Mouse (Mus musculus) c-Kit-positive CD71-negative TER-119-negative erythroid progenitor cells, embryonic 14.5 days (primary cell): ENCODE measurements around the gene Ldb1.
A peak's percentile ranks its signal among the peaks of the same experiment; 100 is the strongest.
"Not testable (repeated sequence)": the region's sequence is repeated elsewhere in the genome, so short reads cannot be mapped to it uniquely, and the experiment has no call there.

Source experiments
- DNase-seq: peaks from one replicate; pipeline ENCODE4 v3.0.0-alpha.2; 2013; ENCODE audit warnings: low read depth

Ldb1 gene

DNA sequence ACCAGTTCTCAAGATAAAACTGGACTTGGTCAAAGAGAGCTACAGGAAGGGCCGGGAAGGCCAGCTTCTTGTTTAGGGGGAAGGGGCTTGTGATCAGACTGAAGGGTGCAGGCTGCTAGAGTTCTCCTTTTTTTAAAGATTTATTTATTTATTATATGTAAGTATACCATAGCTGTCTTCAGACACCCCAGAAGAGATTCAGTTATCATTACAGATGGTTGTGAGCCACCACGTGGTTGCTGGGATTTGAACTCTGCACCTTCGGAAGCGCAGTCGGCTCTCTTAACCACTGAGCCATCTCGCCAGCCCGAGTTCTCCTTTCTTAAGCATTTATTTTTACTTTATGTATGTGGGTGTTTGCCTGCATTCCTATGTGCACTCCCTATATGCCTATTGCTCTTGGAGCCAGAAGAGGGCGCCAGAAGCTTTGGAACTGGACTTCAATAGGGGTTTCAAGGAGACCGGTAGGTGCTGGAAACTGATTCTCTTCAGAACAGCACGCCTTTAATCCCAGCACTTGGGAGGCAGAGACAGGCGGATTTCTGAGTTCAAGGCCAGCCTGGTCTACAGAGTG lies 16.2 kb downstream of the Ldb1 start:
- no peak for DNase-seq

DNA sequence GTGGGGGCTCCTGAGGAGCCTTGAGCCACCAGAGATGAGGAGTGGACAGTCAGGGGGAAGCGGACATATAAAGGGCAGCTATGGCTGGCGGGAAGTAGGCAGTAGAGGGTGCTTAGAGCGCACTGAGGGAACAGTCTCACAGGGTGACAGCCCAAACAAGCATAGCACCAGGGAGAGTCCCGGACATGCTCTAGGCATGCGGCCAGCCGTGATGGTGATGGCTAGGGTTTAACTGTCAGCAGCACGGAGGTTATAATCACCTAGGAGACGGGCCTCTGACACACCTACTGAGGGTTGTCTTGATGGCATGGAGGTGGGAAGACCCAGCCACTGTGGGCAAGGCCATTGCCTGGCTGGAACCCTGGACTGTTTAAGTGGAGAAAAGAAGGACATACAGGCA lies 18.4 kb downstream of the Ldb1 start:
- DNase-seq, result no peak

DNA sequence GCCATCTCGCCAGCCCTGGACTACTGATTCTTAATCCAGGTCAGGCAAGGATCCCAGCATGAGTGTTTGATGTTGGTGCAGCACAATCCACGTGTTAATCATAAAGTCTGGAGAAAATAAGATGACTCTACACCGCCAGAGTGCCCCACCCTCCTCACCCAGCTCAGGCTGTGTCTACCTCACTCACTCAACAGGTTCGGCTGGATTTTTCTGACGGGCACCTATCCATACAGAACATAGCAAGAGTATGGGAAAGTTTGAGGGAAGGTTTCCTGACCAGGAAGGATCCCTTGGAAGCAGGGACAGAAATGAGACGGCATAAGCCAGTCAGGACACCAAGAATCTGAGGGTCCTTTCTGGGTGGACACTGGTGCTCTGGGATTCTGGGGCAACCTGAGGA lies 20.1 kb downstream of the Ldb1 start:
- DNase-seq, result no peak

DNA sequence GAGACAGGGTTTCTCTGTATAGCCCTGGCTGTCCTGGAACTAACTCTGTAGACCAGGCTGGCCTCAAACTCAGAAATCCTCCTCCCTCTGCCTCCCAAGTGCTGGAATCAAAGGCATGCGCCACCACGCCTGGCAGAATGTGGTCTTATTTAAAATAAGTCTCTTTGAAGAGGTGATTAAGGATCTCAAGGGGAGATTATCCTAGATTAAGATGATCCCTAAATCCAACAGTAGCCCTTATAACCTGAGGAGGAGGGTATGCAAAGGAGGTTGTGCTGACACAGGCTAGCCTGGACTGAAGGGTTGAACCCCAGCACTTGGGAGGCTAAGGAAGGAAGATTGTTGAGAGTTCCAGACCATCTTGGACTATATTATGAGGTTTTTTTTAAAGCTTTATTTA lies 29.0 kb downstream of the Ldb1 start:
- DNase-seq, result no peak

DNA sequence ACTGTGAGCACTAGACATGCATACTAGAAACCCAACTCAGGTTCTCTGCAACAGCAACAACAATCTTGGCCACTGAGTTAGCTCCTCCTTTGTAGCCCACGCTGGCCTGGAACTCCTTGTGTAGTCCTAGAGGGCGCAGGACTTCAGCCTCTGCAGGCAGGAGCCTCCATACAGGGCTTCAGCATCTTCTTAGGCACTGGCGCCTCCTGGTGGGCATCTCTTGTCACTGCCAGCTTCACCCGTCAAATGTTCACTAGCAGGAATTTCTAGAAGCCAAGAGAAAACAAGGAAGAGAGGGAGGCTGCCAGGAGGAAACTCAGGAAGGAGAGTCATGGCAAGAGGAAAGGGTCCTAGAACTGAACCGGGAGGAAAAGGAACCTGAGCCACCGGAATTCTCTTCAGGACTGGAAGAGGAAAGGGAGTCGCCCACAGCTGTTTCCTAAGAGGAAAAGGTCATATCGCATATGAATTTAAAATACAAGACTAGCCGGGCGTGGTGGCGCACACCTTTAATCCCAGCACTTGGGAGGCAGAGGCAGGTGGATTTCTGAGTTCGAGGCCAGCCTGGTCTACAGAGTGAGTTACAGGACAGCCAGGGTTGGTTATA lies 30.3 kb downstream of the Ldb1 start:
- peak; percentile 85 for DNase-seq

DNA sequence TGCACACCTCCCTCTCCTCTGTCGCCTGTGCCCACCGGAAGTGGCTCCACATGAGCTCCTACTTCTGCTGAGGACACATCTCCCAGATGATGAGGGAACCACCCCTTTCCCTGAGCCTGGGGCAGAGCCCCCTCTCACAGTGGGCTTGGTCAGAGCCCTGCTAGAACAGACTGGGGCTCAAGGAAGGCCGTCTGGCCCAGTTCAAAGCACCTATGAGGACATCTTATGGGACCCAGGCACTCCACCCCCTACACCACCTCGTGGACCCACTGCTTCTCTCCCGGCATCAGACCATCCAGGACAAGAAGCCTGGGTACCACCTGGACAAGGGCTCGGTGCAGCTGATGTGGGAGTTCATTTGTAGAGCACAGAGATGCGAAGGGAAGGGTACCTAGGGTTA lies 39.3 kb downstream of the Ldb1 start:
- DNase-seq, result no peak

DNA sequence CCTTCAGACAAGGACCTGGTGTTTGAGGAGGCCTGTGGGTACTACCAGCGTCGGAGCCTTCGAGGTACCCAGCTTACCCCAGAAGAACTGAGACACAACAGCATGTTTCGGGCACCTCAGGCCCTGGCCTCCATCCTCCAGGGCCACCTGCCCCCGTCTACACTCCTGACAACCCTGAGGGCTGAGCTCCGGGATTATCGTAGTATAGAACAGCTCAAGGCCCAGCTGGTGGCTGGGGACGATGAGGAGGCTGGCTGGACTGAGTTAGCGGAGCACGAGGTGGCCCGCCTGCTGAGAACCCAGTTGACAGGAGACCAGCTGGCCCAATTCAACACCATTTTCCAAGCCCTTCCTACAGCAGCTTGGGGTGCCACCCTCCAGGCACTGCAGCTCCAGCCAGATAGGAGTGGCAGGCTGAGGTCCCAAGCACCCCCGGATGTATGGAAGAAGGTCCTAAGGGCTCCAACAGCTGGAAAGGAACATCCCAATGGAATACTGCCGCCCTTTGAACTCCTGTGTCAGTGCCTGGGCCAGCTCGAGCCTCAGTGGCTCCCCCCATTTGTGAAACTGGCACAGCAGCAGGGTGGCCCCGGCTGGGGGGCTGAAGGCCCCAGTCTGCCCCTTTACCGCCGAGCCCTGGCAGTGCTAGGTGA lies 40.1 kb downstream of the Ldb1 start:
- no peak for DNase-seq

DNA sequence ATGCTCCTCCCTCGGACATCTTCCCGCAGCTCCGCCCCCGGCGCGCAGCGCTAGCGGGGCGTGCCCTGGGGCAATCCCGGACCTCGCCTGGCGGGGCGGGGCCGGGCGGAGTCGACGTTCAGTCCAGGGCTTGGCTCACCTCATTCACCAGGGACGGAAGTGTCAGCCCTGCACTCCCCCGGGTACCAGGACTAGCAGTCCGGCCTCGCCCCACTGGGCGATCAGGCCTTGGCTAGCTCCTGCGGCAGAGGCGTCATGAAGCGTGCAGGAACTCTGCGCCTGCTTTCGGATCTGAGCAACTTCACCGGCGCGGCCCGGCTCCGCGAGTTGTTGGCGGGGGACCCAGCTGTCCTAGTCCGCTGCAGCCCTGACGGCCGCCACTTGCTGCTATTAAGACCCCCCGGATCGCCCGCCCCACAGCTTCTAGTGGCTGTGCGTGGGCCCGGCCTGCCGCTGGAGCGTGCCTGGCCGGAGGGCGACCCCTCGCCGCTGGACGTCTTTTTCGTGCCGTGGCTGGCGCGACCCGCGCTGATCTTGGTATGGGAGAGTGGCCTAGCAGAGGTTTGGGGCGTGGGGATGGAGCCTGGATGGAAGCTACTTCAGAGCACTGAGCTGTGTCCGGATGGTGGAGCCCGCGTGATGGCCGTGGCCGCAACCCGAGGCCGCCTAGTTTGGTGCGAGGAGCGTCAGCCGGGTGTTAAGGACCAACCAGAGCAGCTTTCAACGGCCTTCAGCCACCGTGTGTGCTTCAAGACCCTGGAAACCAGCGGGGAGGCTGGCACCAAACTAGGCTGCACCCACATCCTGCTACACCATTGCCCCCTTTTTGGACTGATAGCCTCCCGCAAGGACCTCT lies 41.4 kb downstream of the Ldb1 start, which contains the start of gene Hps6:
Gene Hps6, plus strand, starts transcription at position 138 of the 856 bp plus-strand sequence.
- peak; percentile 84 for DNase-seq

DNA sequence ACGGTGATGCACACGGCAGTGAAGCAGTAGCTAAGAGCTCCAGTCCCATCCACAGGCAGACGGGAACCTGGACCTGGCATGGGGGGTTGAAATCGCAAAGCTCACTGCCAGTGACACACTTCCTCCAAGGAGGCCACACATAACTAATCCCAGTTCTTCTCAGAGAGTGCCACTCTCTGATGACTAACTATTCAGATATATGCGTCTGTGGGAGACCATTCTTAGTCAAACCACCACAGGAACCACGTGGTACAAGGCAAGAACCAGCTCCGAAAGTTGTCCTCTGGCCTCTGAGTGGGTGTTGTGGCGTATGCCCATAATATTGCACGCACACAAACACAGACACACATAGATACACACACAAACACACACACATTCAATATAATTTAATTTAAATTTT lies 42.7 kb downstream of the Ldb1 start:
- no peak for DNase-seq

DNA sequence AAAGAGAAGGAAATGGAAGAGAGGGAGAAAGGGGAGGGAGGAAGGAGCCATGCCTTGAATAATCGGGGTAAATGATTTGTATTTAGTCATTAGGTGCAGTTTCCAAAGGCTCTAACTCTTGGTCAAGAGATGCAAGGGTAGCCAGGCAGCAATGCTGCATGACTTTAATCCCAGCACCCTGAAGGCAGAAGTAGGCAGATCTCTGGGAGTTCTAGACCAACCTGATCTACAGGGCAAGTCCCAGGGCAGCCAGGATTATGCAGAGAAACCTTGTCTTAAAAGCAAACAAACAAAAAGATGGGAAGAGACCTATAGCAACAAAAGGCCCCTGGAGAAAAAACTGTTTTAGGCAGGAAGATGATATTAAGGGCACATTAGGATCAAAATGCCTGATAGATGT lies 45.6 kb downstream of the Ldb1 start:
- DNase-seq, result no peak

DNA sequence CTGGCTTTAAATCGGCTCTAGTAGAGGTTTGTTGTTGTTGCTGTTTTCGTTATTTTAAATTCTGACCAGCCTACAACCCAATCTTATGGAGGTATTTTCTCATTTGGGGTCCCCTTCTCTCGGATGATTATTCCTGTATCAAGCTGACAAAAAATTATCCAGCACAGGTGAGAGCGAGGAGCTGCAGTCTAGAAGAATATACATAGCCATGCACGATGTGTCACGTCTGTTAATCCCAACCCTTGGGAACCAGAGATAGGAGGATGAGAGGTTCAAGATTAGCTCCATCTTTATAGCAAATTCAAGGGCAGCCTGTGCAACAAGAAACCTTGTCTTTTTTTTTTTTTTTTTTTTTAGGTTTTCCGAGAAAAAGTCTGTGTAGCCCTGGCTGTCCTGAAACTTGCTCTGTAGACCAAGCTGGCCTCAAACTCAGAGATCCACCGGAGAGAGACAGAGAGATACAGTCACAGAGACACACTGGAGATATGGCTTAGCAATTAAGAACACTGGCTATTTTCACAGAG lies 46.3 kb downstream of the Ldb1 start:
- no peak for DNase-seq

DNA sequence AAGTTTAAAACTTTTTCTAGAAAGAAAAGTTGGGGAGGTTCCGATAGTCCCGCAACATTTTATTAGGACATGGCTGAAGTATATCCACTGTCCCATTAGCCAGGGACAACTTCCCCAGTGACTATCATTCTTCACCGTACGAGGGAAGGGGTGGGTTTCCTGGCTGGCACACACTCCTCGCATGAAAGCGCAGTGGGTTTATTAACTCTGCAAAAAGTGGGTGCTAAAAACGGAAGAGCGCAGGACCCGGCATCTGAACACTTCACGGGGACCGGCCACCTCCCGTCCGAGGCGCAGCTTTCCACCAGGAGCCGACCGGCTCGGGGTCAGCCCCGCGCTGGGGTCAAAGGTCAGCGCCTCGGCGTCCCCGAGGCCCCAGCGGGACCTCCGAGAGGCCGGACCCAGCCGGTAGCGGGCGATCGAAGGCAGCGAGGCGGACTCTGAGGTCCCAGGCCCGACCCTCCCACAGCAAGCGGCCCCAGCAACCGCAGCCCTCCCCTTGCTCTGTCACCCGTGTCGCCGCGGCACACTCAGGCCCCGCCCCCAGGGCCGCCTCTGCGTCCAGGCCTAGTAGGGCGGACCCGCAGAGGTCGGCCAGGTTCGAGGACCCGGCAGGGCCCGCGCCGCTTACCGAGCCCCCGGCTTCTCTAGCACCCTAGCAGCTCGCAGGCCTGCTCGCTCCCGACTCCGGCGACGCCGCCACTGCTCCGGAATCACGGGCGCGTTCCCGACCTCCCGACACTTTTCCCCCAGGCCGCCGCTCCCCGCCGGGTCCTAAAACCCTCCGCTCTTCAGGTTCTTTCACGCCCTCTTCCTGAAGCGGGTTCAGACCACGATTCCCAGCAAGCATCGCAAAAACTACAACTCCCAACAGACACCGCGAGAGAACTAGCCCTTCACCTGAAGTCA lies 47.0 kb downstream of the Ldb1 start, which contains the start of gene Armh3:
Gene Armh3, minus strand, starts transcription at position 704 of the 909 bp plus-strand sequence.
- DNase-seq, result peak; percentile 88

DNA sequence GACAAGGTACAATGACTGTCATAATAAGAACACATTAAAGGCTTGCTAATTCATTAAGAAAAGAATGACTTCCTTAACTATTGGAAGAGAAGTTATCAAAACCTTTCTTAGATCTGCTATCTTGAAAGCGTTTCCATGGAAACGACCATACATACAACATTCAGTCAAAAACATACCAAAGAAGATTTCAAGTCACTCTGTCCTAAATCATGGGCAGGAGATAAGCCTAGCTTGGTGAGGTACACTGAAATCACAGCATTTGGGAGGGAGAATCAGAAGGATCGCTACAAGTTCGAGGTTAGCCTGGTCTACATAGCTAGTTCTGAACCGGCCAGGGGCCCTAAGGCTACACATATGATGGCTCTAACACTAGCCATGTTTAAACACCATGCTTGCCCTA lies 47.6 kb downstream of the Ldb1 start:
- no peak for DNase-seq

DNA sequence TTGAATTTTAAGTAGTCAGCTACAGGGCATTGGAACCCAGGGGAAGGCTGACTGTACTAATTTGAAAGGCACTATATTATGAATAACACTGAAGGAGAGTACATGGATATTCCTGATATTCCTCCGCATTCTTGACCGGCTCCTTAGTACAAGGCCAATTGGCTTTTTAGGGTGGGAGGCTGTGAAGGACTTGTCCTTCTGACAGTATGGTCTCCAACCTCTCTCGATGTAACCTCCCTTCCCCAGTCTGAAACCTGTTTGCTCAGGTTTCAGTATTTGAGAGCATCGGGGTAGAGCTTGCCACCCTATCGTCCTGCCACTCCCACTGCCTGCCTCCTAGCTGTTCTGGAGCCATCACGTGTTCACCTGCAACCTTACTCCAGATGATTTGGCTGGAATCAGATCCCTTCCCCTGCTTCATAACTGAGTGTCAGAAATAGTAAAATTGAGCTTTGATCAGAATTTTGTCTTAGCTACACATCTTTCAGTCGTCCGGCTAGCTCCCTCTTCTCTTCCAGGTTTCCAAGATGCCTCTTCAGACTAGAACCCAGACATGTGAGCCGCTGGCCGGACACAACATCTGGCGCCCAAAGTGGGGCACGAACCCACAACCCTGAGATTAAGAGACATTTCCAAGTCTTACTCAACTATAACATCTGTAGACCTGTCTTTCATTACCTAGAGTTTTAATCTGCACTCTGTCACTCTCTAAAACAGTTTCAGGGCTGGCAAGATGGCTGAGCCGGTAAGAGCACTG lies 50.9 kb downstream of the Ldb1 start:
- no peak for DNase-seq

DNA sequence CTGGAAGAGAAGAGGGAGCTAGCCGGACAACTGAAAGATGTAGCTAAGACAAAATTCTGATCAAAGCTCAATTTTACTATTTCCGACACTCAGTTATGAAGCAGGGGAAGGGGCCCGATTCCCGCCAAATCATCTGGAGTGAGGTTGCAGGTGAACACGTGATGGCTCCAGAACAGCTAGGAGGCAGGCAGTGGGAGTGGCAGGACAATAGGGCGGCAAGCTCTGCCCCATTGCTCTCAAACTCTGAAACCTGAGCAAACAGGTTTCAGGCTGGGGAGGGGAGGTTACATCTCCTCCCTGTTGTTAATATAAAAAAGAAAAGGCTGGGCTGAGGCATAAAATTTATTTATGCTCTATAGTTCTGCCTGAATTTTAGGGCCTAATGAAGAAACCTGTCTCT lies 51.6 kb downstream of the Ldb1 start:
- not testable (repeated sequence) for DNase-seq

DNA sequence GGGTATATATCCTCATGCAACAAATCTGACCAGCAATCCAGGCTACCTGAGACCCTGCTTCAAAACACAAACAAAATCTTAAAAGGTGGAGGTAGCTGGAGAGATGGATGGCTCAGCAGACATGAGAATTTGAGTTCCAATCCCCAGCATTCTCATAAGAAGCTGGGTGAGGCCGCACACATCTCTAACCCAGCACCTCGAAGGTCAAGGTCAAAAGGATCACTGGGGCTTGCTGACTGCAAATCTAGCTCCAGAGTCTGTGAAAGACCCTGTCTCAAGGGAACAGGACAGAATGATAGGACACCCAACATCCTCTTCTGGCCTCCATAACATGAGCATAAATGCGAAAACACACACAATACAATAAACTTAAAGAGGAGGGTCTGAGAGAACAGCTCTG lies 53.8 kb downstream of the Ldb1 start:
- no peak for DNase-seq

DNA sequence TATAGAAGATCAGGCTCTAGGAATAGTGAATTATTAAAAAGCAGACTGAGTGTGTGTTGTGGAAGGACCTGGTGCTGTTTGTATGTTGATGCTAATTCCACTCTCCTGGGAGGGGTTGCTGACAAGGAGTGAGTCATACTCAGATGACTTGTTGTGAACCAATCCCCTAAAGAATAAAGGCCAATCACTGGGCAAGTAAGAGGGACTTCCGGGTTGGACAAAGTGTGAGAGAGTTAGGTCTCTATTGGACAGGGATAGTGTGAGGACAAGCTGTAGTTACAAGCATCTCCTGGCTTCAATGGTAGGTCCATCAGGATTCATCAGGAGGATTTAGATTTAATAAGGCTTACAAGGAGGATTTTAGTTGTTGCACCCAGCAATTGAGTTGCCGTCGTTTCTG lies 56.8 kb downstream of the Ldb1 start:
- DNase-seq, result no peak

DNA sequence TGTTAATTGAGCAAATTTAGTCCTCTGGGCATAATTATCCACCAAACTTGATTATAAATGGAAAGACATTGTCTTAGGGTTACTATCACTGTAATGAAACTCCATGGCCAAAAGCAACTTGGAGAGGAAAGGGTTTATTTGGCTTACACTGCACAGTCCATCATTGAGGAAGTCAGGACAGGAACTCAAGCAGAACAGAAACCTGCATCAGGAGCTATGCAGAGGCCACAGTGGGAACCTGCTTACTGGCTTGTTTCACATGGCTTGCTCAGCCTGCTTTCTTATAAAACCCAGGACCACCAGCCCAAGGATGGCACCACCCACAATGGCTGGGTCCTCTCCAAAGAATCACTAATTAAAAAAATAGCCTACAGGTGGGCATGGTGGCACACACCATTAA lies 60.6 kb downstream of the Ldb1 start:
- DNase-seq, result no peak
